Mouse (Mus musculus): ENCODE results near the gene Baz2b. TPM values are rescaled to one million over a fixed set of nuclear protein-coding genes. Genes with fewer than 3 reads are reported as not detected.

The Baz2b gene
- polyA plus RNA-seq, 2 experiments = 36.0 to 45.6 TPM

GRCm38 (mm10) chr2:59898105-59898504, 311.5 kb downstream of the Baz2b start:
- no peak for TF ChIP-seq POLR2A (IDR thresholded peaks at IDR 0.05; ENCODE audit: borderline replicate concordance, extremely low read depth, insufficient read depth, insufficient read length)
- WGBS = 77% methylated on average over 6 of the region's 7 CpGs
- no peak for ATAC-seq (ENCODE audit: low FRiP score, low read depth)

GRCm38 (mm10) chr2:59896837-59897236, 312.8 kb downstream of the Baz2b start:
- DNase-seq (ENCODE audit: low spot score) = no peak
- Histone ChIP-seq H3K27ac (replicated peaks; ENCODE audit: low read depth, low read length) (no peak overlapping the region), H3K9ac (ENCODE audit: low read depth, low read length, severe bottlenecking) (no peak overlapping the region), H3K36me3 (ENCODE audit: control insufficient read depth, insufficient read depth, low read length) (peaks cover 49% of the 10 kb centered on the region), H3K27me3 (ENCODE audit: control insufficient read depth, insufficient read depth, low read length) (no peaks in the 10 kb centered on the region), H3K4me1 (ENCODE audit: control insufficient read depth, insufficient read depth, low read length) (peaks cover 7% of the 10 kb centered on the region), H3K4me2 (replicated peaks; ENCODE audit: low read depth, low read length, severe bottlenecking) (no peak overlapping the region), H3K4me3 (replicated peaks; ENCODE audit: low read length) (no peak overlapping the region), H3K9me3 (ENCODE audit: control insufficient read depth, low read length) (no peaks in the 10 kb centered on the region)
- TF ChIP-seq POLR2A (IDR thresholded peaks at IDR 0.05; ENCODE audit: borderline replicate concordance, extremely low read depth, insufficient read depth, insufficient read length) = no peak
- ATAC-seq (ENCODE audit: low FRiP score, low read depth) = 0 out of 2 replicates have a peak, but pooled peaks have one; percentile 39
- WGBS = 37% methylated on average over 8 of the region's 8 CpGs

More at GRCm38 (mm10) chr2:59898105-59898504, 311.5 kb downstream of the Baz2b start:
- no peaks in the 10 kb centered on the region for H3K27me3 ChIP-seq (ENCODE audit: control insufficient read depth, insufficient read depth, low read length)
- H3K36me3 ChIP-seq (ENCODE audit: control insufficient read depth, insufficient read depth, low read length) = peaks cover 48% of the 10 kb centered on the region
- H3K4me2 ChIP-seq (replicated peaks; ENCODE audit: low read depth, low read length, severe bottlenecking) = no peak overlapping the region
- no peaks in the 10 kb centered on the region for H3K9me3 ChIP-seq (ENCODE audit: control insufficient read depth, low read length)
- no peak overlapping the region for H3K9ac ChIP-seq (ENCODE audit: low read depth, low read length, severe bottlenecking)
- peaks cover 7% of the 10 kb centered on the region for H3K4me1 ChIP-seq (ENCODE audit: control insufficient read depth, insufficient read depth, low read length)
- no peak overlapping the region for H3K4me3 ChIP-seq (replicated peaks; ENCODE audit: low read length)
- DNase-seq (ENCODE audit: low spot score) = no peak
- no peak overlapping the region for H3K27ac ChIP-seq (replicated peaks; ENCODE audit: low read depth, low read length)

GRCm38 (mm10) chr2:59896400-59896799, 313.2 kb downstream of the Baz2b start:
- Histone ChIP-seq H3K27ac (replicated peaks; ENCODE audit: low read depth, low read length) (0 out of 2 replicates have a peak overlapping the region, but pooled peaks have one; percentile 20), H3K9ac (ENCODE audit: low read depth, low read length, severe bottlenecking) (no peak overlapping the region), H3K9me3 (ENCODE audit: control insufficient read depth, low read length) (no peaks in the 10 kb centered on the region), H3K27me3 (ENCODE audit: control insufficient read depth, insufficient read depth, low read length) (no peaks in the 10 kb centered on the region), H3K4me3 (replicated peaks; ENCODE audit: low read length) (no peak overlapping the region), H3K4me2 (replicated peaks; ENCODE audit: low read depth, low read length, severe bottlenecking) (0 out of 2 replicates have a peak overlapping the region, but pooled peaks have one; percentile 20), H3K4me1 (ENCODE audit: control insufficient read depth, insufficient read depth, low read length) (peaks cover 7% of the 10 kb centered on the region), H3K36me3 (ENCODE audit: control insufficient read depth, insufficient read depth, low read length) (peaks cover 45% of the 10 kb centered on the region)
- no peak for TF ChIP-seq POLR2A (IDR thresholded peaks at IDR 0.05; ENCODE audit: borderline replicate concordance, extremely low read depth, insufficient read depth, insufficient read length)
- 36% methylated on average over 7 of the region's 7 CpGs for WGBS
- no peak for DNase-seq (ENCODE audit: low spot score)
- no peak for ATAC-seq (ENCODE audit: low FRiP score, low read depth)

- WGBS = 58% methylated on average over 6 of the region's 6 CpGs
- no peak for DNase-seq (ENCODE audit: low spot score)
- H3K36me3 ChIP-seq (ENCODE audit: control insufficient read depth, insufficient read depth, low read length) = peaks cover 15% of the 10 kb centered on the region
Measured at GRCm38 (mm10) chr2:59889699-59890098, 319.9 kb downstream of the Baz2b start.

GRCm38 (mm10) chr2:59882742-59883281, 326.8 kb downstream of the Baz2b start:
- Histone ChIP-seq H3K4me3 (replicated peaks; ENCODE audit: low read length) (peak overlapping the region; percentile 91), H3K27me3 (ENCODE audit: control insufficient read depth, insufficient read depth, low read length) (no peaks in the 10 kb centered on the region), H3K36me3 (ENCODE audit: control insufficient read depth, insufficient read depth, low read length) (no peaks in the 10 kb centered on the region), H3K4me2 (replicated peaks; ENCODE audit: low read depth, low read length, severe bottlenecking) (peak overlapping the region; percentile 54), H3K9ac (ENCODE audit: low read depth, low read length, severe bottlenecking) (peak overlapping the region; percentile 82; the same call in 1 of the 2 replicates), H3K27ac (replicated peaks; ENCODE audit: low read depth, low read length) (no peak overlapping the region), H3K4me1 (ENCODE audit: control insufficient read depth, insufficient read depth, low read length) (0 out of 2 replicates have a peak, but pooled peaks cover 5% of the 10 kb centered on the region), H3K9me3 (ENCODE audit: control insufficient read depth, low read length) (no peaks in the 10 kb centered on the region)
- ATAC-seq (ENCODE audit: low FRiP score, low read depth) (no peak; the same call in 1 of the 2 replicates), DNase-seq (ENCODE audit: low spot score) (no peak)
- WGBS = 71% methylated on average over 8 of the region's 8 CpGs
- TF ChIP-seq POLR2A (IDR thresholded peaks at IDR 0.05; ENCODE audit: borderline replicate concordance, extremely low read depth, insufficient read depth, insufficient read length) = no peak

More at GRCm38 (mm10) chr2:59889699-59890098, 319.9 kb downstream of the Baz2b start:
- Histone ChIP-seq H3K4me3 (replicated peaks; ENCODE audit: low read length) (no peak overlapping the region), H3K4me1 (ENCODE audit: control insufficient read depth, insufficient read depth, low read length) (no peaks in the 10 kb centered on the region), H3K27ac (replicated peaks; ENCODE audit: low read depth, low read length) (no peak overlapping the region), H3K9me3 (ENCODE audit: control insufficient read depth, low read length) (no peaks in the 10 kb centered on the region), H3K27me3 (ENCODE audit: control insufficient read depth, insufficient read depth, low read length) (no peaks in the 10 kb centered on the region), H3K4me2 (replicated peaks; ENCODE audit: low read depth, low read length, severe bottlenecking) (no peak overlapping the region), H3K9ac (ENCODE audit: low read depth, low read length, severe bottlenecking) (no peak overlapping the region)
- no peak for ATAC-seq (ENCODE audit: low FRiP score, low read depth)
- no peak for TF ChIP-seq POLR2A (IDR thresholded peaks at IDR 0.05; ENCODE audit: borderline replicate concordance, extremely low read depth, insufficient read depth, insufficient read length)
